Mouse (Mus musculus): ENCODE measurements at regions not wholly inside any gene's neighbourhood (a gene's known extent, or its start where the extent isn't known, plus 50 kb on each side); places are given as distances from the start of the nearest gene placed in this dataset.

- Histone ChIP-seq H3K9me3 (replicated peaks; ENCODE audit: insufficient read depth, low read length) (no peaks in the 10 kb centered on the region), H3K79me2 (ENCODE audit: control insufficient read depth, insufficient read depth, low read length, poor library complexity) (no peaks in the 10 kb centered on the region), H3K27me3 (ENCODE audit: control insufficient read depth in 1 of 2, insufficient read depth in 2 of 2, low read length in 2 of 2) (no peaks in the 10 kb centered on the region), H3K9ac (ENCODE audit: control insufficient read depth, low read depth, low read length, poor library complexity, severe bottlenecking) (no peak overlapping the region), H3K4me3 (ENCODE audit: control insufficient read depth in 1 of 2, insufficient read depth in 1 of 2, low read depth in 2 of 2, low read length in 2 of 2) (no peak overlapping the region), H3K4me1 (ENCODE audit: control insufficient read depth in 1 of 2, insufficient read depth in 2 of 2, low read length in 2 of 2) (no peaks in the 10 kb centered on the region), H3K27ac (ENCODE audit: control insufficient read depth, low read depth, low read length) (no peak overlapping the region), H3K36me3 (ENCODE audit: control insufficient read depth in 1 of 2, insufficient read depth in 2 of 2, low read length in 2 of 2) (no peaks in the 10 kb centered on the region)
- TF ChIP-seq TCF12 (IDR thresholded peaks at IDR 0.05; ENCODE audit: low read depth, low read length) (no peak), MAFK (IDR thresholded peaks at IDR 0.05; ENCODE audit: borderline replicate concordance, low read depth, low read length) (no peak)
- DNase-seq (ENCODE audit: low read depth, low spot score), result no peak
These were observed 51.2 kb upstream of the Tln2 start for GRCm38 (mm10) chr9:67610696-67611095.

GRCm38 (mm10) chr9:67611676-67612075, 52.2 kb upstream of the Tln2 start:
- no peak for DNase-seq (ENCODE audit: low read depth, low spot score)
- Histone ChIP-seq H3K4me1 (ENCODE audit: control insufficient read depth in 1 of 2, insufficient read depth in 2 of 2, low read length in 2 of 2) (no peaks in the 10 kb centered on the region), H3K9ac (ENCODE audit: control insufficient read depth, low read depth, low read length, poor library complexity, severe bottlenecking) (no peak overlapping the region), H3K36me3 (ENCODE audit: control insufficient read depth in 1 of 2, insufficient read depth in 2 of 2, low read length in 2 of 2) (no peaks in the 10 kb centered on the region), H3K27ac (ENCODE audit: control insufficient read depth, low read depth, low read length) (no peak overlapping the region), H3K79me2 (ENCODE audit: control insufficient read depth, insufficient read depth, low read length, poor library complexity) (no peaks in the 10 kb centered on the region), H3K4me3 (ENCODE audit: control insufficient read depth in 1 of 2, insufficient read depth in 1 of 2, low read depth in 2 of 2, low read length in 2 of 2) (no peak overlapping the region), H3K27me3 (ENCODE audit: control insufficient read depth in 1 of 2, insufficient read depth in 2 of 2, low read length in 2 of 2) (no peaks in the 10 kb centered on the region), H3K9me3 (replicated peaks; ENCODE audit: insufficient read depth, low read length) (no peaks in the 10 kb centered on the region)
- TF ChIP-seq MAX (IDR thresholded peaks at IDR 0.05; ENCODE audit: low read length), result no peak
- no peak for TF ChIP-seq ZKSCAN1 (IDR thresholded peaks at IDR 0.05; ENCODE audit: low read depth, low read length)
- TF ChIP-seq CTCF (IDR thresholded peaks at IDR 0.05 in 2 of 3, conservative IDR thresholded peaks at IDR 0.05 in 1 of 3; ENCODE audit: control insufficient read depth in 1 of 3, insufficient read depth in 1 of 3, low read depth in 2 of 3, low read length in 3 of 3, poor library complexity in 1 of 3, severe bottlenecking in 1 of 3), result no peak
- TF ChIP-seq POLR2AphosphoS5 (IDR thresholded peaks at IDR 0.05; ENCODE audit: borderline replicate concordance, low read depth, low read length), result no peak
- no peak for TF ChIP-seq POLR2AphosphoS2 (IDR thresholded peaks at IDR 0.05; ENCODE audit: low read length)
- TF ChIP-seq GABPA (IDR thresholded peaks at IDR 0.05; ENCODE audit: low read depth, low read length), result no peak
- no peak for TF ChIP-seq USF1 (IDR thresholded peaks at IDR 0.05; ENCODE audit: low read depth, low read length)
- TF ChIP-seq NRF1 (IDR thresholded peaks at IDR 0.05; ENCODE audit: insufficient read depth, low read depth, low read length, poor library complexity, severe bottlenecking), result no peak
- TF ChIP-seq TAL1 (IDR thresholded peaks at IDR 0.05; ENCODE audit: low read length), result no peak
- TF ChIP-seq ZC3H11A (IDR thresholded peaks at IDR 0.05; ENCODE audit: low read depth, low read length), result no peak
- no peak for TF ChIP-seq USF2 (IDR thresholded peaks at IDR 0.05; ENCODE audit: borderline replicate concordance in 1 of 2, insufficient read depth in 1 of 2, low read depth in 1 of 2, low read length in 2 of 2)
- no peak for TF ChIP-seq NELFE (IDR thresholded peaks at IDR 0.05; ENCODE audit: low read depth, low read length)
- TF ChIP-seq EP300 (IDR thresholded peaks at IDR 0.05; ENCODE audit: low read depth in 1 of 2, low read length in 2 of 2), result no peak
- no peak for TF ChIP-seq MYB (IDR thresholded peaks at IDR 0.05; ENCODE audit: low read depth, low read length)

Measured in MEL (cell line).